Mouse (Mus musculus) small intestine, adult 2 months (tissue): ENCODE results near the gene Wt1. TPM values are rescaled to one million over a fixed set of nuclear protein-coding genes. Genes with fewer than 3 reads are reported as not detected.

Source experiments
- H3K27ac ChIP-seq: fragments of 200-500 bp; 2 replicates; pipeline ENCODE4 v1.5.1; 2012; ENCODE audit warnings: low read depth, low read length, control low read depth, inconsistent platforms; ENCODE audit not compliant: insufficient read depth
- H3K27me3 ChIP-seq: fragments of 200-500 bp; 2 replicates; pipeline ENCODE4 v1.6.1; 2012; ENCODE audit warnings: mild to moderate bottlenecking, moderate library complexity, low read length, inconsistent platforms; ENCODE audit not compliant: control insufficient read depth, insufficient read depth
- H3K36me3 ChIP-seq: fragments of 200-500 bp; 2 replicates; pipeline ENCODE4 v1.6.1; 2012; ENCODE audit warnings: mild to moderate bottlenecking, low read length, control low read depth, inconsistent platforms; ENCODE audit not compliant: control insufficient read depth, insufficient read depth
- H3K4me1 ChIP-seq: fragments of 200-500 bp; 2 replicates; pipeline ENCODE4 v1.6.1; 2012; ENCODE audit warnings: low read length, inconsistent platforms, mixed read lengths; ENCODE audit not compliant: control insufficient read depth, insufficient read depth, insufficient read length
- H3K4me3 ChIP-seq: fragments of 200-500 bp; 2 replicates; pipeline ENCODE4 v1.5.1; 2012; ENCODE audit warnings: low read depth, mild to moderate bottlenecking, control low read depth, inconsistent platforms, low read length, moderate library complexity
- CTCF ChIP-seq: fragments of 200-500 bp; IDR thresholded peaks from 2 replicates; pipeline ENCODE4 v1.5.1; 2012; ENCODE audit warnings: low read depth, mild to moderate bottlenecking, control low read depth, inconsistent platforms, low read length, moderate library complexity, mixed read lengths; ENCODE audit not compliant: insufficient replicate concordance, insufficient read length; ENCODE audit errors: extremely low read depth
- POLR2A ChIP-seq: fragments of 200-500 bp; IDR thresholded peaks from 2 replicates; pipeline ENCODE4 v1.6.1; 2012; ENCODE audit warnings: low read depth, mild to moderate bottlenecking, control low read depth, inconsistent platforms, low read length, moderate library complexity
- WGBS: fragments of 180-500 bp; shearing (Covaris S2); methylation state at CpG from one replicate; pipeline ENCODE4 v1.1.7; 2018; 5-methylcytosine and 5-hydroxymethylcytosine counted together
- polyA plus RNA-seq: library from polyadenylated mRNA; depleted of rRNA; stranded (reverse); fragments of >200 nt; gene quantifications from 2 replicates; pipeline ENCODE4 v1.2.3, GENCODE M21; 2012

Wt1 gene
- polyA plus RNA-seq, 1 experiment, result 0.48 TPM

GRCm38 (mm10) chr2:105125641-105126040, 688 bp upstream of the Wt1 start:
- Histone ChIP-seq H3K27me3 (peaks cover 93% of the 10 kb centered on the region), H3K27ac (no peak overlapping the region), H3K4me3 (no peak overlapping the region), H3K4me1 (peaks cover 3% of the 10 kb centered on the region), H3K36me3 (no peaks in the 10 kb centered on the region)
- 8% methylated on average over 15 of the region's 15 CpGs for WGBS
- TF ChIP-seq CTCF, result no peak
- no peak for TF ChIP-seq POLR2A

GRCm38 (mm10) chr2:105126691-105127530, 582 bp downstream of the Wt1 start:
- WGBS, result 2% methylated on average over 90 of the region's 92 CpGs
- Histone ChIP-seq H3K36me3 (no peaks in the 10 kb centered on the region), H3K27ac (no peak overlapping the region), H3K4me3 (peak overlapping the region; percentile 25; the same call in 1 of the 2 replicates), H3K27me3 (peaks cover 96% of the 10 kb centered on the region), H3K4me1 (peaks cover 3% of the 10 kb centered on the region)
- no peak for TF ChIP-seq POLR2A
- TF ChIP-seq CTCF, result no peak

GRCm38 (mm10) chr2:105127531-105128480, 1.5 kb downstream of the Wt1 start:
- WGBS, result 5% methylated on average over 52 of the region's 52 CpGs
- H3K4me3 ChIP-seq, result 0 out of 2 replicates have a peak overlapping the region, but pooled peaks have one; percentile 25
- H3K4me1 ChIP-seq, result peaks cover 3% of the 10 kb centered on the region
- H3K27me3 ChIP-seq, result peaks cover 98% of the 10 kb centered on the region
- H3K27ac ChIP-seq, result no peak overlapping the region
- H3K36me3 ChIP-seq, result no peaks in the 10 kb centered on the region
- no peak for TF ChIP-seq CTCF
- TF ChIP-seq POLR2A, result no peak

GRCm38 (mm10) chr2:105128564-105128963, 2.2 kb downstream of the Wt1 start:
- Histone ChIP-seq H3K27me3 (peaks cover 99% of the 10 kb centered on the region), H3K27ac (no peak overlapping the region), H3K36me3 (no peaks in the 10 kb centered on the region), H3K4me1 (peaks cover 3% of the 10 kb centered on the region), H3K4me3 (no peak overlapping the region)
- WGBS, result 6% methylated on average over 12 of the region's 12 CpGs
- TF ChIP-seq POLR2A (no peak), CTCF (no peak)

GRCm38 (mm10) chr2:105130351-105131060, 4.2 kb downstream of the Wt1 start:
- 7% methylated on average over 32 of the region's 32 CpGs for WGBS
- Histone ChIP-seq H3K27ac (no peak overlapping the region), H3K4me3 (no peak overlapping the region), H3K4me1 (peaks cover 3% of the 10 kb centered on the region), H3K36me3 (no peaks in the 10 kb centered on the region), H3K27me3 (peaks cover 98% of the 10 kb centered on the region)
- TF ChIP-seq POLR2A, result no peak
- TF ChIP-seq CTCF, result no peak

GRCm38 (mm10) chr2:105131061-105131810, 4.9 kb downstream of the Wt1 start:
- 13% methylated on average over 12 of the region's 12 CpGs for WGBS
- H3K27ac ChIP-seq, result no peak overlapping the region
- no peak overlapping the region for H3K4me3 ChIP-seq
- no peak for TF ChIP-seq POLR2A
- no peak for TF ChIP-seq CTCF
- peaks cover 91% of the 10 kb centered on the region for H3K27me3 ChIP-seq
- H3K36me3 ChIP-seq, result no peaks in the 10 kb centered on the region
- H3K4me1 ChIP-seq, result peaks cover 3% of the 10 kb centered on the region

- H3K27ac ChIP-seq, result no peak overlapping the region
- H3K4me1 ChIP-seq, result peaks cover 1% of the 10 kb centered on the region
- no peak for TF ChIP-seq POLR2A
- no peak for TF ChIP-seq CTCF
- peaks cover 86% of the 10 kb centered on the region for H3K27me3 ChIP-seq
- no peak overlapping the region for H3K4me3 ChIP-seq
- H3K36me3 ChIP-seq, result no peaks in the 10 kb centered on the region
- 23% methylated on average over 2 of the region's 2 CpGs for WGBS
Observed at GRCm38 (mm10) chr2:105131811-105132100, 5.4 kb downstream of the Wt1 start.
